Mouse (Mus musculus) layer of hippocampus, adult 2 months (tissue): ENCODE measurements around the gene Gatd1. TPM values are rescaled to one million over a fixed set of nuclear protein-coding genes. Genes with fewer than 3 reads are reported as not detected.

ENCODE experiments used
- DNase-seq, 2 experiments: peaks; one replicate each; pipeline ENCODE4 v3.0.0; 2022; ENCODE audit warnings: low spot score in 2 of 2
- H3K27ac ChIP-seq: fragments of 200-600 bp; 2 replicates; pipeline ENCODE4 v1.8.1; 2022
- H3K4me3 ChIP-seq: fragments of 200-600 bp; 2 replicates; pipeline ENCODE4 v1.8.1; 2022; ENCODE audit warnings: mild to moderate bottlenecking
- CTCF ChIP-seq: fragments of 200-600 bp; conservative IDR thresholded peaks from 2 replicates; pipeline ENCODE4 v1.8.1; 2022; ENCODE audit warnings: antibody characterized with exemption, mild to moderate bottlenecking, moderate library complexity
- total RNA-seq, 2 experiments: library from RNA; stranded (reverse); gene quantifications; 2 replicates each; pipeline ENCODE4 v1.2.3; 2021

Gene Gatd1
- total RNA-seq, 2 experiments from 2014 or later: 42.1 to 45.1 TPM

- TF ChIP-seq CTCF: no peak
- H3K4me3 ChIP-seq: no peak overlapping the region
- DNase-seq: no peak
- no peak overlapping the region for H3K27ac ChIP-seq
Observed at GRCm38 (mm10) chr7:141361510-141361909, 52.4 kb downstream of the Gatd1 start.

Other genes with a start within 250 kb of the Gatd1 start
- 10 to 100 TPM; 40.6 to 42.3 TPM for gene Rnh1, start 241.3 kb downstream of the Gatd1 start, total RNA-seq
- 100 to 1,000 TPM; 200 to 222 TPM for gene Hras, start 220.1 kb downstream of the Gatd1 start, total RNA-seq
- 1 to 10 TPM; 4.5 to 5.7 TPM for gene Lrrc56, start 220.0 kb downstream of the Gatd1 start, total RNA-seq
- gene Lmntd2, start 200.1 kb downstream of the Gatd1 start, total RNA-seq: not detected
- gene Rassf7, start 198.3 kb downstream of the Gatd1 start, total RNA-seq: 1 to 10 TPM in 1 of 2 experiments, under 1 TPM in 1; 0.98 to 1.2 TPM
- gene Phrf1, start 185.4 kb downstream of the Gatd1 start, total RNA-seq: 10 to 100 TPM; 72.8 to 76.1 TPM
- 1 to 10 TPM in 1 of 2 experiments, under 1 TPM in 1; 0.56 to 1.3 TPM for gene Irf7, start 147.7 kb downstream of the Gatd1 start, total RNA-seq
- gene Cdhr5, start 137.3 kb downstream of the Gatd1 start, total RNA-seq: not detected
- not detected for gene Sct, start 135.0 kb downstream of the Gatd1 start, total RNA-seq
- gene Drd4, start 122.1 kb downstream of the Gatd1 start, total RNA-seq: under 1 TPM; 0.20 to 0.23 TPM
- 10 to 100 TPM; 74.1 to 77.0 TPM for gene Deaf1, start 86.4 kb downstream of the Gatd1 start, total RNA-seq
- gene Tmem80, start 86.4 kb downstream of the Gatd1 start, total RNA-seq: 10 to 100 TPM; 32.9 to 33.7 TPM
- gene Eps8l2, start 75.3 kb downstream of the Gatd1 start, total RNA-seq: 1 to 10 TPM; 4.9 to 5.1 TPM
- gene Taldo1, start 21.9 kb downstream of the Gatd1 start, total RNA-seq: 100 to 1,000 TPM; 111 to 114 TPM
- gene Cend1, start 15.4 kb upstream of the Gatd1 start, total RNA-seq: 100 to 1,000 TPM; 251 to 263 TPM
- 100 to 1,000 TPM; 338 to 343 TPM for gene Slc25a22, start 23.8 kb upstream of the Gatd1 start, total RNA-seq
- 1 to 10 TPM; 1.1 to 1.7 TPM for gene Pidd1, start 29.9 kb upstream of the Gatd1 start, total RNA-seq
- 100 to 1,000 TPM; 548 to 575 TPM for gene Rplp2, start 33.2 kb upstream of the Gatd1 start, total RNA-seq
- 10 to 100 TPM; 25.1 to 28.3 TPM for gene Pnpla2, start 41.1 kb upstream of the Gatd1 start, total RNA-seq
- 1 to 10 TPM; 4.1 to 6.7 TPM for gene Cracr2b, start 47.0 kb upstream of the Gatd1 start, total RNA-seq
- gene Cd151, start 53.3 kb upstream of the Gatd1 start, total RNA-seq: 10 to 100 TPM; 23.4 to 25.1 TPM
- gene Polr2l, start 61.0 kb upstream of the Gatd1 start, total RNA-seq: 10 to 100 TPM; 38.7 TPM
- 10 to 100 TPM; 13.6 to 13.7 TPM for gene Tspan4, start 61.1 kb upstream of the Gatd1 start, total RNA-seq
- 10 to 100 TPM; 83.1 to 85.1 TPM for gene Chid1, start 125.7 kb upstream of the Gatd1 start, total RNA-seq
- 100 to 1,000 TPM; 226 to 243 TPM for gene Ap2a2, start 148.0 kb upstream of the Gatd1 start, total RNA-seq
- gene Muc6, start 241.2 kb upstream of the Gatd1 start, total RNA-seq: not detected